Mouse (Mus musculus) embryonic facial prominence, embryonic 11.5 days (tissue): Measurements from ENCODE around the gene Carmil2. TPM values are rescaled to one million over a fixed set of nuclear protein-coding genes. Genes with fewer than 3 reads are reported as not detected.
A peak's percentile ranks its signal among the peaks of the same experiment; 100 is the strongest.

Experiments used
- ATAC-seq: fragments of 200-750 bp; cut with Nextera tagmentation; replicated peaks from 2 replicates; pipeline ENCODE4 v1.8.0; 2017; ENCODE audit warnings: low read depth; ENCODE audit not compliant: insufficient number of reproducible peaks, low FRiP score, low TSS enrichment
- DNase-seq: peaks from one replicate; pipeline ENCODE4 v3.0.0-alpha.2; 2015; ENCODE audit warnings: low spot score
- H3K27ac ChIP-seq: fragments of 300-500 bp; sonication (generic); replicated peaks from 2 replicates; pipeline ENCODE4 v1.5.1; 2014; ENCODE audit warnings: mild to moderate bottlenecking, low read depth, low read length, control low read depth
- H3K27me3 ChIP-seq: fragments of 300-500 bp; sonication (generic); 2 replicates; pipeline ENCODE4 v1.6.1; 2014; ENCODE audit warnings: mild to moderate bottlenecking, low read length, moderate library complexity, mixed read lengths; ENCODE audit not compliant: control insufficient read depth, insufficient read depth
- H3K36me3 ChIP-seq: fragments of 300-500 bp; sonication (generic); replicated peaks from 2 replicates; pipeline ENCODE4 v1.6.1; 2014; ENCODE audit warnings: low read depth, mild to moderate bottlenecking, low read length, moderate library complexity, mixed read lengths; ENCODE audit not compliant: control insufficient read depth, insufficient read depth
- H3K4me1 ChIP-seq: fragments of 300-500 bp; sonication (generic); 2 replicates; pipeline ENCODE4 v1.6.1; 2014; ENCODE audit warnings: low read length, mixed read lengths; ENCODE audit not compliant: control insufficient read depth, insufficient read depth
- H3K4me2 ChIP-seq: fragments of 300-500 bp; sonication (generic); 2 replicates; pipeline ENCODE4 v1.6.1; 2014; ENCODE audit warnings: low read depth, mild to moderate bottlenecking, control low read depth, low read length, moderate library complexity
- H3K4me3 ChIP-seq: fragments of 300-500 bp; sonication (generic); 2 replicates; pipeline ENCODE4 v1.5.1; 2014; ENCODE audit warnings: low read depth, low read length, control low read depth
- H3K9ac ChIP-seq: fragments of 300-500 bp; sonication (generic); replicated peaks from 2 replicates; pipeline ENCODE4 v1.6.1; 2014; ENCODE audit warnings: mild to moderate bottlenecking, control low read depth, low read length
- H3K9me3 ChIP-seq: fragments of 300-500 bp; sonication (generic); replicated peaks from 2 replicates; pipeline ENCODE4 v1.6.1; 2016; ENCODE audit warnings: mild to moderate bottlenecking, low read length, inconsistent platforms, mixed read lengths; ENCODE audit not compliant: control insufficient read depth
- WGBS: fragments of 180-500 bp; shearing (Covaris S2); extraction: QIAGEN DNeasy Blood & Tissue Kit; methylation state at CpG from one replicate; pipeline ENCODE4 v1.1.7; 2014; 5-methylcytosine and 5-hydroxymethylcytosine counted together
- polyA plus RNA-seq: library from polyadenylated mRNA; unstranded; fragments of >200 nt; fragmentation: Nextera tagmentation; extraction: Ambion mirVana; gene quantifications from 2 replicates; pipeline ENCODE4 v1.2.1, GENCODE M21; 2014

Carmil2 gene
- polyA plus RNA-seq, 1 experiment from 2014 or later = 0.88 TPM

- 91% methylated on average over 5 of the region's 5 CpGs for WGBS
- Histone ChIP-seq H3K4me2 (no peak overlapping the region), H3K4me3 (no peak overlapping the region), H3K4me1 (peaks cover 14% of the 10 kb centered on the region), H3K27me3 (no peaks in the 10 kb centered on the region), H3K9me3 (no peaks in the 10 kb centered on the region), H3K9ac (no peak overlapping the region), H3K27ac (no peak overlapping the region), H3K36me3 (peaks cover 3% of the 10 kb centered on the region)
- ATAC-seq (no peak), DNase-seq (no peak)
Measured at GRCm38 (mm10) chr8:105698734-105699133, 12.7 kb downstream of the Carmil2 start.

- Histone ChIP-seq H3K4me3 (peak overlapping the region; percentile 57), H3K27me3 (no peaks in the 10 kb centered on the region), H3K4me2 (peak overlapping the region; percentile 87), H3K9ac (peak overlapping the region; percentile 56; the same call in 1 of the 2 replicates), H3K36me3 (peaks cover 3% of the 10 kb centered on the region), H3K27ac (no peak overlapping the region), H3K9me3 (no peaks in the 10 kb centered on the region), H3K4me1 (peaks cover 8% of the 10 kb centered on the region)
- WGBS = 87% methylated on average over 11 of the region's 11 CpGs
- DNase-seq = no peak
- no peak for ATAC-seq
Measured at GRCm38 (mm10) chr8:105699488-105700215, 13.6 kb downstream of the Carmil2 start.

DNA sequence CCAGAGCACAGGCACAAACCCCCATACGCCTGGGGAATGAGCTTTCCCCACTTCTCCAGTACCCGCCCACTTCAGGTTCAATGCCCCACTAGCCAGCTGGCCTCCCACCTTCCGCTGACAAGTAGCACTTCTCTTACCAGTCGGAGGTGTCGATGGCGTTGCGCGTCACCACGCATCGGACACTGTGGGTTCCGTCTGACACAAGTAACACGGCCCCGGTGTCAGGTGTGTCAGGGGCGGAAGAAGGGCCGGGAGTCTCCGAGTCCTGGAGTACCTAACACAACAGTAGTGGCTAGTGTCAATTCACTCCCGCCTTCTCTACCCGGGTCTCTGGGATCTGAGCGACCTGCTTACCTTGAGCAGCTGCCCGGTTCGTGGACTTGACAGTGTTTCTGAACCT is 14.5 kb downstream of the Carmil2 start:
- Histone ChIP-seq H3K27ac (no peak overlapping the region; the same call in 1 of the 2 replicates), H3K4me3 (peak overlapping the region; percentile 57), H3K27me3 (no peaks in the 10 kb centered on the region), H3K9ac (peak overlapping the region; percentile 56), H3K9me3 (no peaks in the 10 kb centered on the region), H3K4me1 (peaks cover 8% of the 10 kb centered on the region), H3K36me3 (peaks cover 3% of the 10 kb centered on the region), H3K4me2 (peak overlapping the region; percentile 87)
- ATAC-seq (peak; percentile 46), DNase-seq (peak; percentile 44)
- 0% methylated on average over 21 of the region's 21 CpGs for WGBS

DNA sequence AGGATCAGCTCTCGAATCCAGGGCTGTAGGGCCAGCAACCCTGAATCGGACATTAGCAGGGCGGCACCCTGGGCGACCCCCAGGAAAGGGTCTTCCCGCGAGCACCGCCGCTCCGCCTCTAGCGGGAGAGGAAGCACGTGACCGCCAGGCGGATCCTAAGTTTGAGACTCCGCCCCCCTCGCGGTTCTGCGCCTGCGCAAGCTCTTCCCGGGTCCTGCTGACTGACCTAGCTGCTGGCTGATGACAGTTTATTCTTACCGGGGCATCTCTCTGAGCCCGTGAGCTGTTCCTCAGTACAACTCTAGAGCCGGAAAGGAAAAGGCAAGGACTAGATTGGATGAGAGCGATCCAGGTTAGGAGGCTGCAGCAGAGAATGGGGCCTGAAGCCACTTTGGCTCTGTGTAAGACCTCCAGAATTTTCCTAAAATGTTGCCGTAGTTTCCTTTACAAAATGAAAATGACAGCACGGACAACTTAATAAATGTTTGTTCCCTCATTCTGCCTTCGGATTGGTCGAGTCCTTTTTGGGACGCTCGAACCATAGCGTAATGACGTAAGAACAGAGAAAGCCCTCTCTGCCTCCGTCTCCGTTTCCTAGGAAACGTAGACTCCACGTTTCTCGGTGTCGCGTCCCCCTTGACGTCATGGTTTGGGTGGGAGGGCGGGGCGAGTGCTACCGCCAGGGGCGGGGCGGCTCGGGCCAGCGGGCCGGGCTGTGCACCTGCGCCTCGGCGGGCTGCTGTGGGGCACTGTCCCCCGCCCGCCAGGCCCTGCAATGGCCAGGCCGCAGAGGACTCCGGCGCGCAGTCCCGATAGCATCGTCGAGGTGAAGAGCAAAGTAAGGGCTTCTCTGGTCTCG is 15.1 kb downstream of the Carmil2 start, which contains the start of the genes Acd and Pard6a:
Gene Acd, minus strand, starts transcription at position 137 of the 859 bp plus-strand sequence.
Gene Pard6a, plus strand, starts transcription at position 183 of the 859 bp plus-strand sequence.
- peaks cover 3% of the 10 kb centered on the region for H3K36me3 ChIP-seq
- H3K4me2 ChIP-seq = peak within 1 kb of the TSS; percentile 87
- peaks cover 8% of the 10 kb centered on the region for H3K4me1 ChIP-seq
- peak within 1 kb of the TSS; percentile 56 for H3K9ac ChIP-seq
- DNase-seq (peak; percentile 98), ATAC-seq (peak; percentile 64)
- H3K27me3 ChIP-seq = no peaks in the 10 kb centered on the region
- H3K9me3 ChIP-seq = no peaks in the 10 kb centered on the region
- under 1% methylated on average over 58 of the region's 60 CpGs for WGBS
- H3K4me3 ChIP-seq = peak within 1 kb of the TSS; percentile 57
- peak within 1 kb of the TSS; percentile 71 for H3K27ac ChIP-seq

DNA sequence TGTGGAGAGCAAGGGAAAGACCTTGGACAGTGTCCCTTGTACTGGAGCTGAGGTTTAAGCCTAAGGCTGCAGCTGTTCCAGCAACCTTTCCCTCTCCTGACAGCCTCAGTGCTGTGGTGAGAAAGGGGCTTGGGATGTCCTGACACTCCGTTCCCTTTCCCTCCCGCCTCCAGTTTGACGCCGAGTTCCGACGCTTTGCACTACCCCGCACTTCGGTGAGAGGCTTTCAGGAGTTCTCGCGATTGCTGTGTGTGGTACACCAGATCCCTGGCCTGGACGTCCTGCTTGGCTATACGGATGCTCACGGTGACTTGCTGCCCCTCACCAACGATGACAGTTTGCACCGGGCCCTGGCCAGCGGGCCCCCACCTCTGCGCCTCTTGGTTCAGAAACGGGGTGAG is 15.9 kb downstream of the Carmil2 start:
- peak overlapping the region; percentile 87 for H3K4me2 ChIP-seq
- no peak overlapping the region for H3K27ac ChIP-seq
- no peaks in the 10 kb centered on the region for H3K27me3 ChIP-seq
- H3K9ac ChIP-seq = peak overlapping the region; percentile 46; the same call in 1 of the 2 replicates
- ATAC-seq (peak; percentile 4), DNase-seq (no peak)
- WGBS = 43% methylated on average over 18 of the region's 18 CpGs
- H3K9me3 ChIP-seq = no peaks in the 10 kb centered on the region
- peak overlapping the region; percentile 57 for H3K4me3 ChIP-seq
- peaks cover 12% of the 10 kb centered on the region for H3K4me1 ChIP-seq
- peaks cover 3% of the 10 kb centered on the region for H3K36me3 ChIP-seq

DNA sequence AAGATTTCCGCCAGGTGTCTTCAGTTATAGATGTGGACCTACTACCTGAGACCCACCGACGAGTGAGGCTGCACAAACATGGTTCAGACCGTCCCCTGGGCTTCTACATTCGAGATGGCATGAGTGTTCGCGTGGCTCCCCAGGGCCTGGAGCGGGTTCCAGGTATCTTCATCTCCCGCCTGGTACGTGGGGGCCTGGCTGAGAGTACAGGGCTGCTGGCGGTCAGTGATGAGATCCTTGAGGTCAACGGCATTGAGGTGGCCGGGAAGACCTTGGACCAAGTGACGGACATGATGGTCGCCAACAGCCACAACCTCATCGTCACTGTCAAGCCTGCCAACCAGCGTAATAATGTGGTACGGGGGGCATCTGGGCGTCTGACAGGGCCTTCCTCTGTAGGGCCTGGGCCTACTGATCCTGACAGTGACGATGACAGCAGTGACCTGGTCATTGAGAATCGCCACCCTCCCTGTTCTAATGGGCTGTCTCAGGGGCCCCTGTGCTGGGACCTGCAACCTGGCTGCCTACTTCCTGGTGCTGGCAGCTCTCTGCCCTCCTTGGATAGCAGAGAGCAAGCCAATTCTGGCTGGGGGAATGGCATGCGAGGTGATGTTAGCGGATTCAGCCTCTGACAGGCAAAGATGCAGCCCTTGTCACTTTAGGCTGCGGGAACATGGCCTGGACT is 16.8 kb downstream of the Carmil2 start:
- Histone ChIP-seq H3K4me3 (no peak overlapping the region), H3K27ac (no peak overlapping the region), H3K9ac (no peak overlapping the region)

DNA sequence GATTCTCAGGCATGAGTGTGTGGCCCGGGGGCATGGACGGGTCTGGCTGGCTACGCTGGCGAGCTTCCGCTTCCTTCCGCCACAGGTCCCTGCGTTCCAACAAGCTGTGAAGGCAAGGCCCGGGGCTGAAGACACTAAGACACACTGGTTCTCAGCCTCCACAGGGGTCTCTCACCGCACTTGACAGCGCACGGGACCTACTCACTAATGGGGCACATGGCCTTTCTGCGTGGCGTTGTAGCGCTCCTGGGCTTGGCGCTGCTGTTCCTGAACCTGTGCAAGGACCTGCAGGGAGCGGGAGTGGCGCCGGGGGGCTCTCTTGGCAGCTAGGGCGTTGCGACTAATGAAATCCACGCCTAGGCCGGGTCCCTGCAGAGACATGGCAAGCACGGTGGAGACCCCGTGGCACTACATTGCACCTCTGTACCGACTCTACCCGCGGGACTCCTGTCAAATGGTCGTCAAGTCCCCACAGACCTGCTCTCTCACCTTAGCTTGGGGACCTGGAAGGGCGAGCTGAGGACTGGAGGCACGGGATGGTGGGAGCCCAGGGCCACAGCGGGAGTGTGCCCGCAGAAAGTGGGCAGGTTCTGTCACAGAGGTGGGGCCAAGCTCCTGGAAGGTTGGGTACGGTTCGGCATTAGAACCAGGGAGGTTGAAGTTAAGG is 18.2 kb downstream of the Carmil2 start:
- Histone ChIP-seq H3K4me3 (no peak overlapping the region), H3K9ac (no peak overlapping the region), H3K27me3 (no peaks in the 10 kb centered on the region), H3K27ac (no peak overlapping the region), H3K36me3 (peaks cover 3% of the 10 kb centered on the region), H3K9me3 (no peaks in the 10 kb centered on the region), H3K4me2 (no peak overlapping the region), H3K4me1 (peaks cover 13% of the 10 kb centered on the region)
- WGBS = 92% methylated on average over 34 of the region's 34 CpGs
- DNase-seq (no peak), ATAC-seq (no peak)

More for the DNA sequence above, 16.8 kb downstream of the Carmil2 start:
- 90% methylated on average over 24 of the region's 24 CpGs for WGBS
- ATAC-seq = no peak
- Histone ChIP-seq H3K27me3 (no peaks in the 10 kb centered on the region), H3K4me2 (no peak overlapping the region), H3K9me3 (no peaks in the 10 kb centered on the region), H3K4me1 (peaks cover 13% of the 10 kb centered on the region), H3K36me3 (peaks cover 3% of the 10 kb centered on the region)
- no peak for DNase-seq
